Mouse (Mus musculus) liver, adult 2 months (tissue): ENCODE measurements around the gene Slc2a3. TPM values are rescaled to one million over a fixed set of nuclear protein-coding genes. Genes with fewer than 3 reads are reported as not detected.
"Not testable (repeated sequence)": the region's sequence is repeated elsewhere in the genome, so short reads cannot be mapped to it uniquely, and the experiment has no call there.

Source experiments
- DNase-seq: peaks from one replicate; pipeline ENCODE4 v3.0.0-alpha.2; 2011; ENCODE audit warnings: low read depth, low spot score; ENCODE audit errors: extremely low read depth
- H3K27ac ChIP-seq: fragments of 200-500 bp; replicated peaks from 2 replicates; pipeline ENCODE4 v1.5.1; 2012; ENCODE audit warnings: low read depth, mild to moderate bottlenecking, control low read depth, inconsistent platforms, low read length; ENCODE audit not compliant: insufficient read depth
- H3K27me3 ChIP-seq: fragments of 200-500 bp; 2 replicates; pipeline ENCODE4 v1.6.1; 2012; ENCODE audit warnings: mild to moderate bottlenecking, moderate library complexity, low read length, inconsistent platforms; ENCODE audit not compliant: control insufficient read depth, insufficient read depth
- H3K36me3 ChIP-seq: fragments of 200-500 bp; 2 replicates; pipeline ENCODE4 v1.6.1; 2012; ENCODE audit warnings: low read length, inconsistent platforms; ENCODE audit not compliant: control insufficient read depth, insufficient read depth
- H3K4me1 ChIP-seq: fragments of 200-500 bp; 2 replicates; pipeline ENCODE4 v1.6.1; 2011; ENCODE audit warnings: low read length; ENCODE audit not compliant: control insufficient read depth, insufficient read depth
- H3K4me3 ChIP-seq: fragments of 200-500 bp; 2 replicates; pipeline ENCODE4 v1.5.1; 2011; ENCODE audit warnings: low read depth, mild to moderate bottlenecking, control low read depth, low read length, moderate library complexity; ENCODE audit not compliant: insufficient read depth
- H3K79me2 ChIP-seq: fragments of 200-500 bp; 2 replicates; pipeline ENCODE4 v1.6.1; 2012; ENCODE audit warnings: inconsistent platforms, mild to moderate bottlenecking, low read length, moderate library complexity; ENCODE audit not compliant: control insufficient read depth, insufficient read depth
- H3K9ac ChIP-seq: fragments of 200-500 bp; 2 replicates; pipeline ENCODE4 v1.6.1; 2012; ENCODE audit warnings: low read depth, mild to moderate bottlenecking, control low read depth, inconsistent platforms, low read length
- CTCF ChIP-seq: fragments of 200-500 bp; IDR thresholded peaks from 2 replicates; pipeline ENCODE4 v1.5.1; 2011; ENCODE audit warnings: low read depth, low read length, control low read depth
- POLR2A ChIP-seq: fragments of 200-500 bp; IDR thresholded peaks from 2 replicates; pipeline ENCODE4 v1.6.1; 2011; ENCODE audit warnings: low read length, control low read depth; ENCODE audit not compliant: insufficient read depth; ENCODE audit errors: extremely low read depth
- WGBS: fragments of 180-500 bp; shearing (Covaris S2); methylation state at CpG from one replicate; pipeline ENCODE4 v1.1.7; 2018; 5-methylcytosine and 5-hydroxymethylcytosine counted together
- polyA plus RNA-seq: library from polyadenylated mRNA; depleted of rRNA; stranded (reverse); fragments of >200 nt; gene quantifications from 2 replicates; pipeline ENCODE4 v1.2.3, GENCODE M21; 2012
- total RNA-seq: library from RNA; depleted of rRNA; stranded (reverse); fragments of >200 nt; gene quantifications from 2 replicates; pipeline ENCODE4 v1.2.3, GENCODE M21; 2014

Gene Slc2a3
- total and polyA plus RNA-seq, 2 experiments: 0.28 to 0.66 TPM

DNA sequence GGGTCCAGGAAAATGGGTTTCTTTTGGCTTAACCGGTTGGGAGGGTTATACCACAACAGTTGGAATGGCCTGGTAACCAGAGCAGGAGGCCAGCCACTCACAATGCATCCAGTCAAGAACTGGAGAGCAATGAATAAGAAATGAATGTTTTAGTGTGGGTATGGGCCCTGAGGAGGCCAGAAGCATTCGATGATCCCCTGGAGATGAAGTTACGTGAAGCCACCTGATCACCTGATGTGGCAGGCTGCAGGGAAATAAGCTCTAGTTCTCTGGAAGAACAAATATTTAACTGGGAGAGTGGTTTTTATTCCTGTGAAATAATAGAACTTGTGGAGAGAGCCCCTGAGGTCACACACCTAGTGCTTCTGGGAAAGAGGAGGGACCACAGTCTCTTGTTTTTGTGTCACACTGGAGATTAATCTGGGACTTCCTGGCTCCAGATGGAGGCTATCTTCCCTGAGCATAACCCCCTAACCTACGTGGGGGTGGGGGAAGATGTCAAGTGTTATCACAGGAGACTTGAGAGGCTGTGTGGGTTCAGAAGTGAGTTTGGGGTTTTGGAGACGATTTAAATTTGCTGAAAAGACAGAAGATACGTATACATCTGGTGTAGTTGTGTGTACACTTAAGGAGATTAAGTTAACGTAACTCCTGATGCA is 86.6 kb downstream of the Slc2a3 start:
- no peak overlapping the region for H3K9ac ChIP-seq
- no peaks in the 10 kb centered on the region for H3K36me3 ChIP-seq
- no peak for TF ChIP-seq POLR2A
- TF ChIP-seq CTCF: no peak
- no peak overlapping the region for H3K4me3 ChIP-seq
- no peak overlapping the region for H3K27ac ChIP-seq
- no peaks in the 10 kb centered on the region for H3K79me2 ChIP-seq
- DNase-seq: no peak
- no peaks in the 10 kb centered on the region for H3K27me3 ChIP-seq
- H3K4me1 ChIP-seq: no peaks in the 10 kb centered on the region
- 54% methylated on average over 7 of the region's 7 CpGs for whole genome bisulfite sequencing

DNA sequence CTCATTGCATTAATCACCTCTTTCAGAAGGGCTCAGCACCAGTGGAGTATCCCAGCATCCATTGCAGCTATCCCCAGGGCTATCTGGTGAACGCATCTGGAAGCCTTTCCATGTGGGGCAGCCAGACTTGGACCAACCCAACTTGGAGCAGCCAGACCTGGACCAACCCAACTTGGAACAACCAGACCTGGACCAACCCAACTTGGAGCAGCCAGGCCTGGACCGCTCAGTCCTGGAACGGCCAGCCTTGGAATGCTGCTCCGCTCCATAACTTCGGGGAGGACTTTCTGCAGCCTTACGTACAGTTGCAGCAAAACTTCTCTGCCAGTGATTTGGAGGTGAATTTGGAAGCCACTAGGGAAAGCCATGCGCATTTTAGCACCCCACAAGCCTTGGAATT is 88.3 kb downstream of the Slc2a3 start:
- not testable (repeated sequence) for H3K36me3 ChIP-seq, H3K27me3 ChIP-seq, H3K27ac ChIP-seq, H3K4me1 ChIP-seq, DNase-seq, H3K4me3 ChIP-seq, H3K79me2 ChIP-seq, H3K9ac ChIP-seq
- 91% methylated on average over 7 of the region's 7 CpGs for WGBS

DNA sequence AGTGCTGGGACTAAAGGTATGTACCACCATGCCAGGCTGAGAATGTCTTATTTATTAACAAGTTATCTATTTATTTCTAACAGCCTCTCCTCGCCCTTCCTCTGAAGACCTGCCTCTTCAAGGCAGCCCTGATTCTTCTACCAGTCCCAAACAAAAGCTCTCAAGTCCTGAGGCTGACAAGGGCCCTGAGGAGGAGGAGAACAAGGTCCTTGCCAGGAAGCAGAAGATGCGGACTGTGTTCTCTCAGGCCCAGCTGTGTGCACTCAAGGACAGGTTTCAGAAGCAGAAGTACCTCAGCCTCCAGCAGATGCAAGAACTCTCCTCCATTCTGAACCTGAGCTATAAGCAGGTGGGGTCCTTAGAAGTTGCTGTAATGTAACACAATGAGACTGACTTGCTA is 90.0 kb downstream of the Slc2a3 start:
- no peak for DNase-seq
- TF ChIP-seq CTCF (no peak), POLR2A (no peak)
- Histone ChIP-seq H3K9ac (no peak overlapping the region), H3K36me3 (no peaks in the 10 kb centered on the region), H3K79me2 (no peaks in the 10 kb centered on the region), H3K4me3 (no peak overlapping the region), H3K4me1 (no peaks in the 10 kb centered on the region), H3K27me3 (no peaks in the 10 kb centered on the region), H3K27ac (no peak overlapping the region)
- 93% methylated on average over 2 of the region's 2 CpGs for WGBS

- Histone ChIP-seq H3K9ac (no peak overlapping the region), H3K4me3 (no peak overlapping the region), H3K27me3 (peaks cover 3% of the 10 kb centered on the region; the same call in 1 of the 2 replicates), H3K27ac (no peak overlapping the region), H3K36me3 (no peaks in the 10 kb centered on the region), H3K4me1 (no peaks in the 10 kb centered on the region), H3K79me2 (no peaks in the 10 kb centered on the region)
- 50% methylated on average over 4 of the region's 4 CpGs for WGBS
- TF ChIP-seq CTCF (no peak), POLR2A (no peak)
- DNase-seq: no peak
Observed at GRCm38 (mm10) chr6:122708826-122709225, 92.6 kb downstream of the Slc2a3 start.

DNA sequence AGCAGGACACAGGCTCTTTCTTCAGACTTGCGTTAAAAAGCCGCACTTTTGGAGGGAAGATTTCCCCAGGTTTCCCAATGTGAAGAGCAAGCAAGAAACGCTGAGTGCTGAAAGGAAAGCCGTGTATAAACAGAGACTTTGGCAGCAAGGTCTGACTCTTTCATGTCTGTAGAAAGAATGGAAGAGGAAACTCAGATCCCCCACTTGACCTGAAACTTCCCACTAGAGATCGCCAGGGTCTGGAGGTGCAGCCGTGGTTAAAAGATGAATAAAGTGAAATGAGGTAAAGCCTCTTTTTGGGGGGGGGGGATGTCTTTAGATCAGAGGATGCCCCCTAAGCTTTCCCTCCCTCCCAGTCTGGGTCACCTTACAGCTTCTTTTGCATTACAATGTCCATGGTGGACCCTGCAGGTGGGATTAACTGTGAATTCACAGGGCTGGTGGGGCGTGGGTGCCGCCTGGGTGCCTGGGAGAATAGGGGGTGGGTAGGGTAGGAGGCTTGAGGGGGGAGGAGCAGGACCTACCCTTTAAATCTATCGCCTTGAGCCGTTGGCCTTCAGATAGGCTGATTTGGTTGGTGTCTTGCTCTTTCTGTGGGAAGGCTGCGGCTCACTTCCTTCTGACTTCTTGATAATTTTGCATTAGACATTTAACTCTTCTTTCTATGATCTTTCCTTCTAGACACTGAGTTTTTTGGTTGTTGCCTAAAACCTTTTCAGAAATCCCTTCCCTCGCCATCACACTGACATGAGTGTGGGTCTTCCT is 94.2 kb downstream of the Slc2a3 start, which contains the start of gene Nanog:
TSS of gene Nanog (plus strand) at position 454 of the 765 bp plus-strand sequence.
- TF ChIP-seq CTCF (no peak), POLR2A (no peak)
- 48% methylated on average over 12 of the region's 12 CpGs for WGBS
- no peak for DNase-seq

GRCm38 (mm10) chr6:122706337-122706840 is 95.1 kb downstream of the Slc2a3 start:
- no peak for DNase-seq
- WGBS: 55% methylated on average over 12 of the region's 12 CpGs
- no peak for TF ChIP-seq CTCF
- no peak for TF ChIP-seq POLR2A
- H3K27me3 ChIP-seq: peaks cover 5% of the 10 kb centered on the region; the same call in 1 of the 2 replicates
- H3K4me1 ChIP-seq: no peaks in the 10 kb centered on the region
- no peaks in the 10 kb centered on the region for H3K79me2 ChIP-seq
- no peak overlapping the region for H3K27ac ChIP-seq
- no peak overlapping the region for H3K9ac ChIP-seq
- no peak overlapping the region for H3K4me3 ChIP-seq
- H3K36me3 ChIP-seq: no peaks in the 10 kb centered on the region

More for the DNA sequence above, 94.2 kb downstream of the Slc2a3 start, which contains the start of gene Nanog:
- Histone ChIP-seq H3K79me2 (no peaks in the 10 kb centered on the region), H3K4me3 (no peak within 1 kb of the TSS), H3K27ac (no peak within 1 kb of the TSS), H3K27me3 (peaks cover 5% of the 10 kb centered on the region; the same call in 1 of the 2 replicates), H3K9ac (no peak within 1 kb of the TSS), H3K4me1 (no peaks in the 10 kb centered on the region), H3K36me3 (no peaks in the 10 kb centered on the region)
